Mouse (Mus musculus) MEL-GATA-1-ER (cell line): Measurements from ENCODE around the gene Reck.

Experiments
- DNase-seq: peaks from one replicate; pipeline ENCODE4 v3.0.0-alpha.2; 2012; ENCODE audit warnings: low read depth; ENCODE audit errors: extremely low read depth

Gene Reck

DNA sequence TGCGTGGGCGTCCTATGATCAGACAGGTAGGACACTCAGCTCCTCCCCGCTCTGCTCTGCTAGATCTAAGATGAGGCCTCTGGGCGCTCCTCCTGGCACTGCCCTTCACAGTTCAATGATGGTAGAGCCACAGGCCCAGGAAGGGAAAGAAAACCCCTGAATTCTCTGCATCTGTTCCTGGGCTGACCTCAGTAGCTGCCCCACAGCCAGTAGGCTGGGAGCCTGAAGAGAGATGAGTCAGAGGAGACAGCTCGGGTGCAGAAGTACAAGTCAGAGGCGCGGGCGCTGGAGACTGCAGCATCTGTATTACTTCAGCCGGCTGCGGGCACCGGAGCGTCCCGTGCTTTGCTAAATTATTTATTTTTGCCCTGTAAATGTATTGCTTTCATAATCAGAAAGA, 93.3 kb downstream of the Reck start:
- no peak for DNase-seq

GRCm38 (mm10) chr4:43969373-43969772, 94.0 kb downstream of the Reck start:
- DNase-seq: no peak

- no peak for DNase-seq
Observed at GRCm38 (mm10) chr4:43970393-43971330, 95.3 kb downstream of the Reck start.

- DNase-seq: no peak
Observed at GRCm38 (mm10) chr4:43971541-43972136, 96.3 kb downstream of the Reck start.

DNA sequence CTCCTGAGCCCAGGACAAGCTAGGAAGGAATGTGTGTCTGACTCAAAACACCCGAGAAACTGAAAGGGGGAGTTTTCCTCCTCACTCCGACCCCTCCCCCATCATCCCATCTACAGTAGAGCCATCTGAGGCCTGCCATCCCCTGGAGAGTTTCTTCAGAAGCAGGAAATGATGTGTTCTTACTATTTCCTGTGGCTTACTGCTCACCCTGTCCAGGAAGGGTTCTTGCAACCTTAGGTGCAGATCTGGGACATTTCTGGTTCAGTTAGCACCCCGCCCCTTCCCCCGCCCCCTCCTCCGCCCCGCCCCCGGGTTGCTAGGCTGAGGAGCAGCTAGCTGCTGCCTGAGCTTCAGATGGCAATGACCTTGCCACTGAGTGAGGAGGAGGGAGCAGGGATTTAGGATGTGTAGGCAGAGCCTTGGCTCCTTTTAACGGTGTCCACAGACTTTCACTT, 96.8 kb downstream of the Reck start:
- peak; percentile 76 for DNase-seq

DNA sequence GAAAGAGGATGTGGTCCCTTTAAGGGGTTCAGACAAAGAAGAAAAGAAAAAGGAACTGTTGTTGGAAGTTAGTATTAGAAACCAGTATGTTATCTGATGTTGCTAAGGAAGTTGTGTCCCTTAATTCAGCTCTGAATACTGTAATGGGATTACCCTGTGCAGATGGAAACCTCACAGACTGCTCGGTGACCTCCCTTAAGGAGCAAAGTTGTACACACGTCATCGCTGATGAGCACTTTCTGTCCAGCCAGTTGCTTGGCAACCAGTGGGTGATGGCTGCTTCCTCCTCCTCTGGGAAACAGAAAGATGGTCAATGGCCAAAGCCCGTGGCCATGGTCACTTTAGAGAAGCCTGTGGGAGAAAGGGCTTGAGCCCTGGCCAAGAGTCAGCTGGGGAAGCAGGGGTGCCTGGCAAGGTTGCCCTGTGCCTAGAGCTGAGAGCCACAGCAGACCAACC, 98.2 kb downstream of the Reck start:
- DNase-seq: peak; percentile 90

- DNase-seq: peak; percentile 76
Observed at GRCm38 (mm10) chr4:43974914-43975616, 99.7 kb downstream of the Reck start.

GRCm38 (mm10) chr4:43976223-43976740, 101.0 kb downstream of the Reck start:
- DNase-seq: no peak

GRCm38 (mm10) chr4:43978521-43979443, 103.5 kb downstream of the Reck start:
- DNase-seq: no peak

- no peak for DNase-seq
Observed at GRCm38 (mm10) chr4:43979746-43980145, 104.4 kb downstream of the Reck start.

- no peak for DNase-seq
Observed at GRCm38 (mm10) chr4:43980236-43980635, 104.9 kb downstream of the Reck start.

GRCm38 (mm10) chr4:43980846-43981245, 105.5 kb downstream of the Reck start:
- DNase-seq: no peak

DNA sequence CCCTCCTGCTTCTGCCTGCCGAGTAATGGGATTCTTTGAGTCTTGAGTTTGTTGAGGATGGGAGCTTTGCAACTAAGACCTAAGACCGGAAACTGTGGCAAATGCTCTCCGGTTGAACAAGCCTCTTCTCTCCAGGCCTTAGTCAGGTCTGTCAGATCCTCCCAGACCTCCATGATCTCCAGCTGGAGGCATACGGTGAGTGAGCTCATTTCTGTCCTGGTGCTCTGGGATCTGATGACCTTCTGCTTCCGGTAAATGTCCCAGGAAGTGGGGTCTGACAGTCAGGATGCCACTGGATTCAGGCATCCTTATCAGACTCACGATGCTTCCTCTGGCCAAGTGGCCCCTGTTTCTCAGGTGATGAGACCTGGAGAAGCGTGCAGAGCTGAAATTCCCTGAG, 105.9 kb downstream of the Reck start:
- DNase-seq: no peak

- peak; percentile 66 for DNase-seq
Observed at GRCm38 (mm10) chr4:43982053-43982732, 106.9 kb downstream of the Reck start.

DNA sequence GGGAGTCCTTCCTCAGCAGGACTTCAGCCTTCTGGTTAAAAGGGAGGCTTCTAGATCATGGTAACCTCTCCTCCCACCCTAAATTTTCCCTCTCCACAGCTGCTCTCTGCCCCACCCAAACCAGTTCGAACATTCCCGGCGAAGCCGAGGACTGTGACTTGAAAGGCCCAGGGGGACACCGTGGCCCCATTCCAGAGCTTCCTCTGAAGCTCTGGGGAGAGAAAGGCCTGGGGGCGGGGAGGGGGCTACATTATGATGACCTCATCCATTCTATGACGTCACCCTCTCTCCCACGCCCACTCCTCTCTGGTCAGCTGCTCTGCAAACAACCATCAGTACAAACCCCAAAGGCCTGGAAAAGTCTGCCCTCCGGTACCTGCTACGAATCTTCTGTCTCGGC, 107.9 kb downstream of the Reck start, which contains the start of gene Ccin:
Gene Ccin, plus strand, starts transcription at position 303 of the 400 bp plus-strand sequence.
- DNase-seq: no peak

- DNase-seq: no peak
Observed at GRCm38 (mm10) chr4:43983756-43984155, 108.4 kb downstream of the Reck start.

DNA sequence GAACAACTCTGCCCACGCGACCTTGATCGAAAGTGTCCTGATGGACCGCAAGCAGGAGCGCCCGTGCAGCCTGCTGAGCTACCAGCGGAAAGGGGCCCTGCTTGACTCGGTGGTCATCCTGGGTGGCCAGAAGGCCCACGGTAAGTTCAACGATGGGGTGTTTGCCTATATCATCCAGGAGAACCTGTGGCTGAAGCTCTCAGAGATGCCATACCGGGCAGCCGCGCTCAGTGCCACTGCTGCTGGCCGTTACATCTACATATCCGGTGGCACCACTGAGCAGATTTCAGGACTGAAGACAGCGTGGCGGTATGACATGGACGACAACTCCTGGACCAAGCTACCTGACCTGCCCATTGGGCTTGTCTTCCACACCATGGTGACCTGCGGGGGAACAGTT, 109.0 kb downstream of the Reck start:
- DNase-seq: no peak

GRCm38 (mm10) chr4:43988976-43989375, 113.6 kb downstream of the Reck start:
- no peak for DNase-seq

GRCm38 (mm10) chr4:43993072-43993471, 117.7 kb downstream of the Reck start:
- no peak for DNase-seq

DNA sequence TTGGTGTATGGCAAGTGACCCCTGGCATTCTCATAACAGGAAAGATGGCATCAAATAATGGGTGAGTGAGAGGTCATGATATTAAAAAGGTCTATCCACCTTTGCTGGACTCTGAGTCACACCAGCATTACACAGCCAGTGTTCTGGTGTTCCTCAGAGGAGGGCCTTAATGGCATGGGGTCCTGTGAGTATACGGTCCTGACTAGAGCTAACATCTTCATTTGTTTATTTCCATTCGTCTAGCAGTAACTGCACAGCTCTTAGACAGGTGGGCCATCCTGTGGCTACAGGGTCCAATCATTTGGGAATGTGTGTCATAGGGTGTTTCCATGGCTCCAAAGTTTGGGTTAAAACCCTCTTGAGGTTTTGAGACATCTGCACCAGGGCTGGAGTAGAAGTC, 119.0 kb downstream of the Reck start:
- DNase-seq: no peak
